Mouse (Mus musculus): Measurements from ENCODE around the gene Adgrb2. TPM values are rescaled to one million over a fixed set of nuclear protein-coding genes. Genes with fewer than 3 reads are reported as not detected.

Adgrb2 gene
- polyA plus RNA-seq, 1 experiment from 2014 or later: 1.5 TPM

Other genes starting within 250 kb of the Adgrb2 start
- gene Khdrbs1, start 242.6 kb upstream of the Adgrb2 start, polyA plus RNA-seq (2014; fragmentation: Nextera tagmentation; extraction: Ambion mirVana): 162 and 189 TPM in 2 replicates
- gene Ptp4a2, start 173.7 kb upstream of the Adgrb2 start, polyA plus RNA-seq (2014; fragmentation: Nextera tagmentation; extraction: Ambion mirVana): 315 and 335 TPM in 2 replicates
- not detected in 2 replicates for gene Spocd1, start 55.6 kb upstream of the Adgrb2 start, polyA plus RNA-seq (2014; fragmentation: Nextera tagmentation; extraction: Ambion mirVana)
- 8.1 and 8.2 TPM in 2 replicates for gene Col16a1, start 63.0 kb downstream of the Adgrb2 start, polyA plus RNA-seq (2014; fragmentation: Nextera tagmentation; extraction: Ambion mirVana)
- 69.0 and 76.5 TPM in 2 replicates for gene Pef1, start 117.7 kb downstream of the Adgrb2 start, polyA plus RNA-seq (2014; fragmentation: Nextera tagmentation; extraction: Ambion mirVana)
- not detected in 2 replicates for gene Hcrtr1, start 154.5 kb downstream of the Adgrb2 start, polyA plus RNA-seq (2014; fragmentation: Nextera tagmentation; extraction: Ambion mirVana)
- 6.3 and 6.9 TPM in 2 replicates for gene Tinagl1, start 190.3 kb downstream of the Adgrb2 start, polyA plus RNA-seq (2014; fragmentation: Nextera tagmentation; extraction: Ambion mirVana)
- gene Gm853, start 237.5 kb downstream of the Adgrb2 start, polyA plus RNA-seq (2014; fragmentation: Nextera tagmentation; extraction: Ambion mirVana): not detected in 2 replicates

Measured in limb, embryonic 11.5 days (tissue).